Mouse (Mus musculus) cerebellum, adult 2 months (tissue): ENCODE measurements around the gene Nuak1.

Experiments used
- CTCF ChIP-seq: fragments of 200-500 bp; IDR thresholded peaks from 2 replicates; pipeline ENCODE4 v1.5.1; 2011; ENCODE audit warnings: low read depth, mild to moderate bottlenecking, control low read depth, low read length, moderate library complexity, borderline replicate concordance; ENCODE audit not compliant: insufficient read depth
- POLR2A ChIP-seq: fragments of 200-500 bp; IDR thresholded peaks from 2 replicates; pipeline ENCODE4 v1.6.1; 2011; ENCODE audit warnings: low read length, control low read depth, borderline replicate concordance; ENCODE audit not compliant: insufficient read depth

DNA sequence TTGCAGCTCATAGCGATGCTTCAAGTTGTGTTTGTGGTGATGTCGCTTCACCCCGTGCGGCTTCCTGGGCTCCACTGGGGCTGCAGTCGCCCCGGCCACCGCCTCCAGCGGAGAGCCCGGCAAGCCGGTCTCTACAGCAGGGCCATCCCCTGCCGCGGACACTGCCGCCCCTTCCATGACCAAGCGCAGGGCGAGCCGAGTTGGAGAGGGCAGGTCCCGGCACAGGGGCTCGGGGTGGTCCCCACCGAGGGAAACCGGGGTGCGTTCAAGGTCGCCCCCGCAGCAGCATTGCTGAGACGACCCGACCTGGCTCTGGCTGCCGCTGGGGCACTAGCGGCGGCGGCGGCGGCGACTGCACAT, 236 bp downstream of the Nuak1 start:
- TF ChIP-seq CTCF (no peak), POLR2A (no peak)
